Mouse (Mus musculus) layer of hippocampus, adult 8-10 months (tissue): Measurements from ENCODE around the gene Mink1. TPM values are rescaled to one million over a fixed set of nuclear protein-coding genes. Genes with fewer than 3 reads are reported as not detected.

ENCODE experiments used
- DNase-seq, 2 experiments: peaks; one replicate each; pipeline ENCODE4 v3.0.0; 2022; ENCODE audit warnings: low spot score in 2 of 2
- total RNA-seq, 4 experiments: library from RNA; stranded (reverse); gene quantifications; 2 replicates each; pipeline ENCODE4 v1.2.4; 2022

Mink1 gene
- total RNA-seq, 4 experiments from 2014 or later: 419 to 496 (median 460) TPM

DNA sequence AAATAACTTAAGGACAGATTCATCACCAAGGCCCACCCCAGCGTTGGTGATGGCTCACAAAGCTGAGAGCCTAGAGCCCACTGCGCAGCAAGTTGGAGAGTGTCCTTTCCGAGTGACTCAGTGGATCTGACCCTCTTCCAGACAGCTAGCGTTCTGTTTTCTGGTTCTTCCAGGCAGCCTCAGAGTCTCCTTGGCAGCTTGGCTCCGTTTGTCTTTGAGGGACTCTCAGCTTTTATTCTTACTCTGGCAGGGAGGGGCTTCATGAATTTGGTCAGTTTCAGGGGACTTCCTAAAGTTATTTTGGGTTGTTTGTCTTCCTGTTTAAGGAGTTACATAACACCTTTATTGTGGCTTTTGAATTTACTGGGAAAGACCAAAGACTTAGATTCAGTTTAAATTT, 24.3 kb downstream of the Mink1 start:
- no peak for DNase-seq

DNA sequence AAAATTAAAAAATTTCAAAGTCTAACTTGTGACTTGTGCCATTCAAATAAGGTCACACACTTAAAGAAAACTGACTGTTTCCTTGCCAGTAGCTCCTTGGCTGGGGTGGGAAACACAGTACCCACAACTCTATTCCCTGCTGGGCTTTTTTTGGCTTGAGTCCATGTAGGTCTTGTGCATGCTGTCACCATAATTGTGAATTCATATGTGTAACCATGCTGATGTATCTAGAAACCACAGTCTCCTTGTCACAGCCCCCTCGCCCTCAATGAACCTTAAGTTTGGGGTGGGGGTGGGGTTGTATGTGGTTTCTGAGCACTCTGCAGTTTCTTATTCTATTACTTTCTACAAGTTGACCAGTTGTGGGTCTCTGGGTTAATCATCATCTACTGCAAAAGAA, 29.1 kb downstream of the Mink1 start:
- DNase-seq: no peak

DNA sequence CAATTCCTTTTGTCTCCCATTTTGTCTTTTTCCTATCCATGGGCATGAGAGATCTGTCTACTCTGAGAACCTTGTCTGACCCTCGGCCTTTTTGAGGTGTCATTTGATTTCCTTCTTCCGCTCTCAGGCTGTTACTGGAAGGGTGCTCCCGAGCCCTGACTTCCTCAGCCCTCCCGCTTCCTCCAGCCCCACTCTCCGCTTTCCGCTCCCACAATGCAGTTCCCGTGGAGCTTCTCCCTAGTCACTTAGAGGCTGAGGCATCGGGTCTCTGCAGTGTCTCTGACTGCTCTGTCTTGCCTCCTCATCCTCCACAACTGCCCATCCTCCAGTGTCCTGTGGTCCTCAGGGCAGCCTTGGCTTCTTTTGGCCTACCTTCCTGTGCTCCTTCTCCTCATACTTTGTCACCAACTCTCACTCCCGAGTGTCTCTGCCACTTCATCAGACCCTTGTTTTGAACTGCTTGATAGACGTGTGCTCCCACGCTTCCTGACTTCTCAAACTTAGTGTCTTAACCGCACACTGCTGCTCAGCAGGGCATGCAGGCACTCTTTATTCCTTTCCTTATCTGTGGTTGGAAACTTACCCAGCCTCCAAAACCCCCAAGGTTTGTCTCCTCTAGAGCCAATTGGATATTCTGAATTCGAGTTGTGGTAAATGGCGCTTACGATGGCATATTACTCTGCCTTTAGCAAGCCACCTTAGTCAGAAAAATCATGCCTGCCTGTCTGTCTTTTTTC, 31.7 kb downstream of the Mink1 start:
- DNase-seq: no peak

DNA sequence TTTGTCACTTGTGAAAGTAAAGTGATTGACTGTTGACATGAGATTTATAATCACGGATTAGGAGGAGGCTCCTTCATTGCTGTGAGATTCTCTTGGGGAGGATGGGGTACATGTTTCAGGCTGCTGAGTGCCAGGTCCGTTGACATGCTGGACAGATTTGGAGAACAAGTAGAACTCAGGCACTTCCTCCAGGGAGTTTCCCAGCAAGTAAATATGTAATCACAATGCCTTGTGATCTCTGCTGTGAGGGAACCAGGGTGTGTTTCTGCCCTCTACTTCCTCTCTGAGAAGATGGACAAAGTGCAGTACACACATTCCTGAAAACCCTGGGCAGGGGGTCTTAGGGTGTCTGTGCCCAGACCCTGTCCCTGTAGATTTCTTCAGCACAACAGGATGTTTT, 33.0 kb downstream of the Mink1 start:
- DNase-seq: no peak

DNA sequence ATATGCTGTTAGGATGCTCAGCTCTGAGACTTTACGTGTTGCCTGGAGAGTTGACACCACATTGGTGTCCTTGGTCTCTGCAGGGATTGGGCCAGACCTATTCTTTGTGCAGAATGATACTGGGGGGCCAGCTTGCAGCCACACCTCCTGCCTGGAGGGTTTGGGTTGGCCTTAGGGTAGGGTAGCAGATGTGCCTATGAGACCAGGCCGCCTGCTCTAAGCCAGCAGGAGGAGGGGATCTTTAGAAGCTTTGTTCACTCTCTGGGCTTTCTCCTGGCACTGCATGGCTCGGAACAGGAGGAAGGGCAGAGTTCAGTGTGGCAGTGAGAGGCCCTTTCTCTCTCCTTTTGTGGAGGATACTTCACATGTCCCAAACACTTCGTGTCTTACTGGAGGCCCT, 33.4 kb downstream of the Mink1 start:
- DNase-seq: no peak

DNA sequence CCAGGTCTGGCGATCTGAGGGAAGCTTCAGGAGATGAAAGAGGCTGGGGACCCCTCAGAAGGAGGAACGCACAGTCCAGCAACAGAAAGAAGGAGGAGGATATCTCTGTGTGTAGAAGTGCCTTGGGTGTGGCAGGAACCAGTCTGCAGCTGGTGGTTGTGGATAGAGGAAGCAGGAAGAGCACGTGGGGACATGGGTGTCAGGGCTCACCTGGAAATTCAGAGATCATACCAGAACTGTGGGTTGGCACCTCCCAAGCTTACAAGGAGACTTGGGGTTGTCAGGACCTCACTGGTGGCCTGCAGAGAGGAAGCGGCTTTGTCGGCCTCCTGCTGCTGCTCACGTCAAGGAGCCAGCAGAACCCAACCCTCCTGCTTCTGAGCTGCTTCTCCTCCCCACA, 34.6 kb downstream of the Mink1 start:
- DNase-seq: no peak

DNA sequence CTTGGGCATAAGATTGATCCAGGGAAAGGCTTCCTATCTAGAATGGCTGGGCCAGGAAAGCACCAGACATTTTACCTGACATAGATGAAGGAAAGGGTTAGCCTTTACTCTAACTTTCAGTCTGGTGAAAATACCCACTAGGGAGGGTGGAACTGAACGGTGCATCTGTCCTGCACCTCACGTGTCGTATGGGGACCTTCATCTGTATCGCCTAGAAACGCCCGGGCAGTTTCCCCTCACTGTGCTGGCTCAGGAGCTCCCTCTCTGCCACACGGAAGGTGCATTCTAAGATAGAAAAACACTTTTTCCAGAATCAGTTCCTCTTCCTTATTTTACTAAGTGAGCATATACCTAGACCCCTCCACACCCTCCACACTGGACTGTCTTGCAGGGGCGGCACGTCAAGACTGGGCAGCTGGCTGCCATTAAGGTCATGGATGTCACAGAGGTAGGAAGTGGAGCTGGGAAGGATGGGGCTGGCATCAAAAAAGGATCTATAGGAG, 35.8 kb downstream of the Mink1 start:
- no peak for DNase-seq

DNA sequence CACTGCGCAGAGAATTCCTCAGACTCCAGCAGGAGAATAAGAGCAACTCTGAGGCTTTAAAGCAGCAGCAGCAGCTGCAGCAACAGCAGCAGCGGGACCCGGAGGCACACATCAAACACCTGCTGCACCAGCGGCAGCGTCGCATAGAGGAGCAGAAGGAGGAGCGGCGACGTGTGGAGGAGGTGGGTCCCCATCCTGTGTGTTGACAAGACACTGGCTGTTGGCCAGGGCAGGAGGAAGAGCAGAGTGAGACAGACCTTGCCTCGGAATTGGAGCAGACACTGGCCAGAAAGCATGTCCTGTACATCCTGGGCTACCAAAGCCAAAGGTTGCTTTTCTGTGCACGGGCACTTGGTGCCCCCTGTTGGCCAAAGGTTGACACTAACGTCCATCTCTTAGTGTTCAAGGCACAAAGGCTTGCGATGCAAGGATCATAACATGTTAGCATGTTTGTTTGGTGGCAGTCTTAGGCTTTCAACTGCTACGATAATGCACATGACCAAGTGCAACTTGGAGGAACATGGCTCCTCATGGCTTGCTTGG, 42.4 kb downstream of the Mink1 start:
- DNase-seq: peak in 1 of 2 experiments; percentile 78

DNA sequence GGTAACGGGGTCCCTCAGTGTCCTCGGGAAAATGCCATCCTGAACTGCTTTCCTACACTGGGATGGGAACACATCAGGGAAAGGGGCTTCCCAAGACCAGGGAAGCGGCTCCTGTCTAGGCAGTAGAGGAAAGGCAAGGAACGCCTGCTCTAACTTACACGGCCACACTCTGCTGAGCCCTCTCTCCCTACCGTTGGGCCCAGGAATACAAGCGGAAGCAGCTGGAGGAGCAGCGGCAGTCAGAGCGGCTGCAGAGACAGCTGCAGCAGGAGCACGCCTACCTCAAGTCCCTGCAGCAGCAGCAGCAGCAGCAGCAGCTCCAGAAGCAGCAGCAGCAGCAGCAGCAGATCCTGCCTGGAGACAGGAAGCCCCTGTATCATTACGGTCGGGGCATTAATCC, 44.0 kb downstream of the Mink1 start:
- no peak for DNase-seq

DNA sequence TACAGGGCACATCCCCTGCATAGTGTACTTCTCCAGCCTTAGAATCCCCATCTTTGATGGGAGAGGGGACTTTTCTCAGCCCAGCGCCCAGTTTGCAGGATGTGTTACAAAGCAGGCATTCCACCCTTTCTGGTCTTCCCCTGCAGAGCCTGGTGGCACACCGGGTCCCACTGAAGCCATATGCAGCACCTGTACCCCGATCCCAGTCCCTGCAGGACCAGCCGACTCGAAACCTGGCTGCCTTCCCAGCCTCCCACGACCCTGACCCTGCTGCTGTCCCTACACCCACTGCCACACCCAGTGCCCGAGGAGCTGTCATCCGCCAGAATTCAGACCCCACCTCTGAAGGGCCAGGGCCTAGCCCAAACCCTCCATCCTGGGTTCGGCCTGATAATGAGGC, 44.9 kb downstream of the Mink1 start:
- DNase-seq: no peak

DNA sequence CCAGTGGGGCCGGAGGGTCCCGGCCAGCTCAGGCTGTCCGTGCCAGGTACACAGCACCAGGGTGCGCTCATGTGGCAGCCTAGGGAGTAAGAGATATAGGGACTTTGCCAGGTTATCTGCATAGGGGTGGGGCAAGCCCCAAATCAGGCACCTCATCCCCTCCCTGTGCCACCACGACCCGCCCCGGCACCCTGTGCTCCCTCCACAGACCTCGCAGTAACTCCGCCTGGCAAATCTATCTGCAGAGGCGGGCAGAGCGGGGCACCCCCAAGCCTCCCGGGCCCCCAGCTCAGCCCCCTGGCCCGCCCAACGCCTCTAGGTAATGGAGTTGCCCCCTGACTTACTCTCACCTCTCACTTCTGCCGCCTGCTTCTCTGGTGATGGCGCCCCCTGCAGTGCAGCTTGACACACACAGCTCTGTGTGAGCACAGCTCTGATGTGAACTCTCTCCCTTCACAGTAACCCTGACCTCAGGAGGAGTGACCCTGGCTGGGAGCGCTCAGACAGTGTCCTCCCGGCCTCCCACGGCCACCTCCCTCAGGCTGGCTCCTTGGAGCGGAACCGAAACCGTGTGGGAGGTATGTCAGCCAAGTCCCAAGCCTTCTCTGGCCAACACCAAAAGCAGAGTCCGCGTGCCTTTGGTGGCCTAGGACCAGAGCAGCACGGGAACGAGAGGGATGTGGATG, 45.8 kb downstream of the Mink1 start:
- DNase-seq: no peak

DNA sequence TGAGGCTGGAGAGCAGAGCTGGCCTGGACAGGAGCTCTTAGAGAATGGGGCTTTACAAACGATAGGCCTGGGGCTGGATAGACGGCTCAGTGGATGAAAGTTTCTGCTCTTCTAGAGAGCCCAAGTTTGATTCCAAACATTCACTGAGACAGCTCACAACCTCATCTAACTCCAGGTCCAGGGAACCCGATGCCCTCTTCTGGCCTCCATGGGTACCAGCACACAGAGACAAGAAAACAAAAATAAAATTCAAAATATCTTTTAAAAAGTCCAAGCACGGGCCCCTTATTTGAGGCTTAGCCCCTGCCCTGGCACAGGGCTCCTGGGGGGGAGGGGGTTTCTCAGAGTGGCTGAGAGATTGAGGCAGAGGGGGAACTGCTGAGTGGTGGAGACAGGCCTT, 48.1 kb downstream of the Mink1 start:
- DNase-seq: no peak

DNA sequence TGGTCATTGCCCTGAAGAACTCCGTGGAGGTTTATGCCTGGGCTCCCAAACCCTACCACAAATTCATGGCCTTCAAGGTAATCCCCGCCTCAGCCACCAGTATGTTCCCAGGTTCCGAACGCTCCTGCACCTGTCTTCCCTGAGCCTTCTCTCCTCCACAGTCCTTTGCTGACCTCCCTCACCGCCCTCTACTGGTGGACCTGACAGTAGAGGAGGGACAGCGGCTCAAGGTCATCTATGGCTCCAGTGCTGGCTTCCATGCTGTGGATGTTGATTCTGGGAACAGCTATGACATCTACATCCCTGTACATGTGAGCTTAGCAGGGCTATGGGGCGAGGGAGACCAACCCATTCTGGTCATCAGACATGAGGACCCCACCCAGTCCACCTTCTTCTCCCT, 49.8 kb downstream of the Mink1 start:
- DNase-seq: no peak

DNA sequence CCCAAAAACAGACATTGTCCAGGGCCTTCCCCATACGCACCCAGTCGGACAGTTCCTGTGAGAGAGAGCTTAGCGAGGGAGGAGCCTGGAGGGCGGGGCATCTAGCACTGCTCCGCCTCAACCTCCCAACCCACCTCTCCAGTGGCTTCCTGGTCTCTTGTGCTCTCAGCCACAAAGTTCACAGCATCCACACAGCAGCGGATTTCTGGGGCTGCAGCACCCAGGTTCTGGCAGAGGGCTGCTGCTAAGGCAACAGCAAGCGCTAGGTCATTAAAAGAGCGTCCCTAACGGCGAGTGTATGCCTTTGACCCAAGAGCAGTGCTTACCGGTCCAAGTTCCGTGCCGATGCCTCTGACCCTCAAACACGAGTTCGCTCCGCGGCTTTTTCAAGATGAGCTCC, 52.4 kb downstream of the Mink1 start:
- DNase-seq: no peak

DNA sequence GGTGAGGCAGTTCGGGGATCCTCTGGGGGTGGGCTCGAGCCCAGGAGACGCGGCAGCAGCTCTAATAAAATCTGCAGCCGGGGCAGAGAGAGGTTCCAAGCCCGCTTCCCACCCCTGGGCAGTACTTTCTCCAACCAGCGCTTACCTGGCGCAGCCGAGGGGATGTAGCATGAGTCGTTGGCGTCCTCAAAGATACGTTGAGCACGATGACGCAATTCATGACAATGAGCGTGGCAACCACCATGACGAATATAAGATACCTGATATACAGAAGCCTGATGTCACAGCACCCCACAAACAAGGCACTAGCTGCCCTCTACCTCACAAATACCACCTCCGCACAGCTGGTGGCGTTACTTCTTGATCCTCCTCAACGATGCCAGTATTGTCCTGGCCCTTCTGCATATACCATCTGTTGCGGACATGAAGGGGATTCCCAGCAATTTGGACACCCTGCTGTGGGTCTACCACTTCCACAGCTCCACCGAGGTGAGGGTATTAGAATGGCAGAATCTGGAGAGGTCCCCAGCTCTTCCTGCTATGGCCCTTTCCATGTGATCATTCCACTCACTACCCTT, 52.9 kb downstream of the Mink1 start, which contains the start of gene 4930544D05Rik:
Gene 4930544D05Rik, plus strand, starts transcription at position 333 of the 578 bp plus-strand sequence.
- no peak for DNase-seq

DNA sequence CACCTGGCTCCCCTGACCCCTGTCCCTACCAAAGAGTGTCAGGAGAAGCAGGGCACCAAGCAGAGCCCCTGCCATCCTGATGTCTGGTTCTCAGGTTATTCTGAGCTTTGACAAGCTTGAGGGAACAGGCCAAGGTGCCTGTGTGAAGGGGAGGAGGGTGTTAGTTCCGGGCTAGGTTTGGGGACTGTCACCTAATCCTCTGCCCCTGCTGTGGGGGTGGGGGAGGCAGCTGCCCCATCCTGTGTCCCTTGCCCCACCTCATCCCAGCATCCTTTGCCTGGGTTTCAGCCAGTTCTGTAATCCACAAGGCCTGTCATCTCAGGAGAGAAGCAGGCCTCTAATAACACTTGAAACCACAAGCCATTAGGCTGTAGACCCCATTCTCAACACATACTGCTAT, 56.4 kb downstream of the Mink1 start, which contains the start of gene Chrne:
Gene Chrne, minus strand, starts transcription at position 116 of the 400 bp plus-strand sequence.
- DNase-seq: peak in 1 of 2 experiments; percentile 1

DNA sequence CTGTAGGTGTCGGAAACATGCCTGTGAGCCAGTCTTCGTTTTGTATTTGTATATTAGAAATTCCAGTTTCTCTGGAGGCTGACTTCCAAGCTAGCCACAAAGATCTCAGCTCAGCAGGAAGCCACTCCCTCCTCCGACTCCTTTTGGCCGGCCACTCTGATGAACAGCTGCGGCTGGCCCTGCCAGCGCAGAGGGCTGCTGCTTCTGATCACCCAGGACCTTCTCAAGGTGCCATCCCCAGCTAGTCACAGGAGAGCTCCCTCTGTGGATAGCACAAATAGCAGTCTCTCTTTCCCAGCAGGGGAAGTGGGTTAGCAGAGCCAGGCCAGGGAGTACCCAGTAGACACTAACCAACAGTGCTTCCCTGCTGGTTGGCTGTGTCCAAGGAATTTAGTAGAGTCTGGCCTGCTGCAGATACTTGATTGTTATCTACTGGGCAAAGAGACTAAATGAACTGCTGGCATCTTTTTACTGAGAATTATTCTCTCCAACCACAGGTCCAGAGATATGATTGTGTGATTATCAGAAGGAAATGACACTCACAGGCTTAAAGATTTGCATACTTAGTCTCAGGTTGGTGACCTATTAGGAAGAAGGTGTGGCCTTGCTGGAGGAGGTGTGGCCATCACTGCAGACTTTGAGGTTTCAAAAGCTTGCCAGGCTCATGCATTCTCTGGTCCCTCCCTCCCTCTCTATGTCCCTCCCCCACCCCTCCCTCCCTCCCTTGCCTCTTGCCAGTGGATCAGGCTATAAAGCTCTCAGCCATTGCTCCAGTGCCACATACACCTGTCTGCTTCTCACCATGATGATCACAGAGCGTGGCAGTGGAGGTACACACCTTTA, 59.5 kb downstream of the Mink1 start:
- DNase-seq: no peak

DNA sequence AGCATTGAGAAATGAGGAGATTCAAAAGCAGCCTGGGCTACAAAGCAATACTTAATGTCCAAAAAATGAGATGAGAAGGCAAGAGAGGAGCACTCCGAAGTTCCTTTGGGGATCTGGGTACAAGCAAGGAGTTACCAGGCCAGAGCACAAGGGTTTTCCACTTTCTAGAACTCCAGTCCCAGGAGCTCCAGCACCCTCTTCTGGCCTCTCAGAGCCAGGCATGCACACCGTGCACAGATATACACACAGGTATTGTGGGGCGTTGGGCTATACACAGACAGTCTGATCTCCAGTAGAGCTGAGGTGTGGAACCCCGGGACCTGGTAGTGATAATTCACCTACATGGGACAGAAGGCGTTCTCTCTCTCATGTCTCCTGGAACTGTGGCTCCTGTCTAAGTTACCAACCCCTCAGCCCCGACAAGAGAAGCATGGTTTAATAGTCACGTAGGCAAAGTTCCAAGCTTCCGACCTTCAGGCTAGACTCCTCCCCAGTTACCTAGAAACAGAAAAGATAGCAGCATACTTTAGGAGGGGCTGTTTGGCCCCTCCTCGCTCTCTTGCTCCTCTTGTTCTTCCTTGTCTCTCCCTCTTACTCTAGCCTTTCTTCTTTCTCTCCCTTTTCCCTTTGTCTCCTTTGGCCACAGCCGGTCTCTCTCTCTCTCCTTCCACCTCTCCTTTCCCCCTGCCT, 60.5 kb downstream of the Mink1 start:
- no peak for DNase-seq

DNA sequence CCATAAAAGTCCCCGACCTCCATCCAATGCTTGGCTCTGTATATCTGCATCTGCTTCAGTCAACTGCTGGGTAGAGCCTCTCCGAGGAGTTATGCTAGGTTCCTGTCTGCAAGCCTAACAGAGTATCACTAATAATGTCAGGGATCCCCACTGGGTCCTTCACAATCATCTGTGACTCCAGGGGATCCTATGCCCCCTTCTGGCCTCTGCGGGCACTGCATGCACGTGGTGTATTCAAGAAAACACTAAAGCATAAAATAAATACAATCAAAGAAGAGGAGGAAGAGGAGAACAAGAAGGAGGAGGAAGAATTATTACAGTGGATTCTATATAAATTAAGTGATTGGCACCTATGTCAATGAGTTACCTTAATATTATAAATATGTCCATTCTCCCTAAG, 62.8 kb downstream of the Mink1 start:
- DNase-seq: no peak

DNA sequence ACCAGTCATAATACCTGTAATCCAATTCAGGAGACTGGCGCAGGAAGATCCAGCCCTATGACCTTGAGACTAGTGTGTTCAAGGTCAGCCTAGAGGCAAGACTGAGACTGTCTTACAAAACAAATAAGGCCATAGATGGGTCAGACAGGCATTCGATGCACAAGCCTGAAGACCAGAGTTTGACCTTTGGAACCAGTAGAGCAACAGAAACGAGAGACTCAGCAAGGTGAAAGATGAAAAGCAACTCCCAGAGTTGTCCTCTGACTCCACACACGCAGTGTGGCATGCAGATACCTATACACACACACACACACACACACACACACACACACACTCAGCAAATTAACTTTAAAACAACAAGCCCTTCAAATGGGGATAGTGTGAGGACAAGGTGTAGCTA, 64.2 kb downstream of the Mink1 start:
- no peak for DNase-seq

DNA sequence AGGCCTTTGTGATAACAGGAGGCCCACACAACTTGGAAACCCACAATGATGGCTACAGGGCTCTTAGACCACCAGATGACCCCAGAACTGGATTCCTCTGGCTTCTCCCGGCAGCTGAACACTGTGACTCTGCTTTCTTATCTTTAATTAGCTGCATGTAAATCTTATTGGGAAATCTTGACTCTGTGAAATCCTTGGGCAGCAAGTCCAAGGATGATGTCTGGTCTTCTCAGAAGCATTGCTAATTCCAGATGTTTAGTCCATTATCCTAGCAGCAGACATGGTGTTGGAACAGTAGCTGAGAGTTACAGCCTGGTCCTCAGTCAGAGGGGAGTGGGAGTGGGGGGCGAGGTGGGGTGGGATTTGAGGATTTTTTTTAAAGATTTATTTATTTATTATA, 65.8 kb downstream of the Mink1 start:
- DNase-seq: no peak
